Mouse (Mus musculus) cerebellum, adult 2 months (tissue): ENCODE measurements around the gene Gm21885. TPM values are rescaled to one million over a fixed set of nuclear protein-coding genes. Genes with fewer than 3 reads are reported as not detected.

Experiments
- DNase-seq, 2 experiments: peaks; one replicate each; pipeline ENCODE4 v3.0.0; 2021
- H3K27ac ChIP-seq: fragments of 200-500 bp; 2 replicates; pipeline ENCODE4 v1.5.1; 2012; ENCODE audit warnings: low read length, control low read depth, inconsistent platforms; ENCODE audit not compliant: insufficient read depth
- H3K27me3 ChIP-seq: fragments of 200-500 bp; 2 replicates; pipeline ENCODE4 v1.6.1; 2012; ENCODE audit warnings: inconsistent platforms, mild to moderate bottlenecking, low read length, moderate library complexity; ENCODE audit not compliant: control insufficient read depth, insufficient read depth
- H3K4me1 ChIP-seq: fragments of 200-500 bp; 2 replicates; pipeline ENCODE4 v1.6.1; 2011; ENCODE audit warnings: low read length; ENCODE audit not compliant: control insufficient read depth, insufficient read depth
- H3K4me3 ChIP-seq: fragments of 200-500 bp; replicated peaks from 2 replicates; pipeline ENCODE3; 2011; ENCODE audit warnings: mild to moderate bottlenecking, low read depth, low read length, control low read depth; ENCODE audit not compliant: insufficient read depth
- CTCF ChIP-seq: fragments of 200-500 bp; IDR thresholded peaks from 2 replicates; pipeline ENCODE4 v1.5.1; 2011; ENCODE audit warnings: low read depth, mild to moderate bottlenecking, control low read depth, low read length, moderate library complexity, borderline replicate concordance; ENCODE audit not compliant: insufficient read depth
- POLR2A ChIP-seq: fragments of 200-500 bp; IDR thresholded peaks from 2 replicates; pipeline ENCODE4 v1.6.1; 2011; ENCODE audit warnings: low read length, control low read depth, borderline replicate concordance; ENCODE audit not compliant: insufficient read depth
- WGBS: fragments of 180-500 bp; shearing (Covaris S2); methylation state at CpG from one replicate; pipeline ENCODE4 v1.1.7; 2018; 5-methylcytosine and 5-hydroxymethylcytosine counted together
- polyA plus RNA-seq: library from polyadenylated mRNA; depleted of rRNA; stranded (reverse); fragments of >200 nt; gene quantifications from 2 replicates; pipeline ENCODE4 v1.2.3, GENCODE M21; 2012

The Gm21885 gene
- polyA plus RNA-seq, 1 experiment = not detected

GRCm38 (mm10) chr11:94285886-94286574, 4.4 kb downstream of the Gm21885 start:
- DNase-seq = no peak
- H3K27me3 ChIP-seq = no peaks in the 10 kb centered on the region
- 76% methylated on average over 11 of the region's 11 CpGs for WGBS

DNA sequence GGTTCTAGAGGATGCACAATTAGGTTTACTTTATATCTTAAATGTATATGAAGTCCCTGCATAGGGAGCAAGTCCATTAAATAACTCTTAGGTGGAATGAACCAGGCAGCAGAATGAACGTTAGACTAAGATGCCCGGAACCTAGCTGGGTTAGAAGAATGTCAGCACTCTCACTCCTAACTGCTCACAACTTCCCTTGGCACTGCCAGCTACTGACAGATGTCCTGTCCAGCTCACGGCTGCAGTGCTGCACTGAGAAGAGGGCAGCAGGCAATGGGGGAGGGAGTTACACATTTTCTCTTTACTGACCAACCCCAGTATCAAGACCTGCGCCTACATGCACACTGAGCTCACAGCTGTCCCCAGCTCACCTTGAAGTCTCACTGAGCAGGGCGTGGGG, 5.4 kb downstream of the Gm21885 start:
- peaks cover 3% of the 10 kb centered on the region; the same call in 1 of the 2 replicates for H3K4me1 ChIP-seq
- no peak for DNase-seq
- 46% methylated on average over 5 of the region's 5 CpGs for WGBS
- no peaks in the 10 kb centered on the region for H3K27me3 ChIP-seq
- H3K27ac ChIP-seq = no peak overlapping the region
- TF ChIP-seq POLR2A (no peak), CTCF (no peak)
- H3K4me3 ChIP-seq = no peak overlapping the region

More at GRCm38 (mm10) chr11:94285886-94286574, 4.4 kb downstream of the Gm21885 start:
- no peak overlapping the region for H3K4me3 ChIP-seq
- no peak overlapping the region for H3K27ac ChIP-seq
- no peak for TF ChIP-seq POLR2A
- peaks cover 12% of the 10 kb centered on the region for H3K4me1 ChIP-seq

DNA sequence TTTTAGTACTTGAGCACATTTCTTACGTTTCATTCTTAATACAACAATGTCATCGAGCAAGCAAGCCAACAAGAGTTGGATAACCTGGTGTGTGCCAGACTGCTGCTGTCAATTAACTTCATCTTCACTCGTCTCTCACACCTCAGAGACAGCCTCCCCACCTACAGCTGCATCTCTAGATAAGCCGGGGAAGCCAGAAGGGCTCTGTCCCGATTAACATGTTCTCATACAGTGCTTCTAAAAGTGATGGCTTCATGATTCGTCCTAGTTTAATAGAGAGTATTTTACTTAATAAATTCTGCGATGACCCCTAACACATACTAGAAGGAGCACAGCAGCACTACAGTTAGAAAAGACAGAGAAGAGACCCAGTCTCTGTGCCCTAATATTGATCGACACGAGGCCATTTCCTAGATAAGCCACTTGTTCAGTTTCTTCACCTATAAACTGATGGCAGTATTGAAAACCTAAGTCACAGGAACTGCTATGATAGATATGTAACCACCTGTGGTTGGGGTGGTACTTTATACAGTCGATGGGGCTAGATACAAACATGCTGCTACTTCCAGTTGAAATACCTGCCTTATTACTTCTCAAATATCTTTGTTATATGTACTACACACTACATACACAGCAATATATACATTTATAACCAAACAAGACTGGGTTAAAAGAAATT, 8.5 kb downstream of the Gm21885 start:
- no peaks in the 10 kb centered on the region for H3K4me1 ChIP-seq
- no peak for DNase-seq
- no peaks in the 10 kb centered on the region for H3K27me3 ChIP-seq
- WGBS = 80% methylated on average over 10 of the region's 10 CpGs
- H3K4me3 ChIP-seq = no peak overlapping the region
- H3K27ac ChIP-seq = no peak overlapping the region
- TF ChIP-seq POLR2A (no peak), CTCF (no peak)

GRCm38 (mm10) chr11:94294996-94295845, 13.5 kb downstream of the Gm21885 start:
- no peak for DNase-seq
- WGBS = 53% methylated on average over 9 of the region's 9 CpGs
- no peak overlapping the region for H3K27ac ChIP-seq
- TF ChIP-seq POLR2A (no peak), CTCF (no peak)
- H3K4me3 ChIP-seq = no peak overlapping the region
- H3K27me3 ChIP-seq = no peaks in the 10 kb centered on the region
- no peaks in the 10 kb centered on the region for H3K4me1 ChIP-seq

DNA sequence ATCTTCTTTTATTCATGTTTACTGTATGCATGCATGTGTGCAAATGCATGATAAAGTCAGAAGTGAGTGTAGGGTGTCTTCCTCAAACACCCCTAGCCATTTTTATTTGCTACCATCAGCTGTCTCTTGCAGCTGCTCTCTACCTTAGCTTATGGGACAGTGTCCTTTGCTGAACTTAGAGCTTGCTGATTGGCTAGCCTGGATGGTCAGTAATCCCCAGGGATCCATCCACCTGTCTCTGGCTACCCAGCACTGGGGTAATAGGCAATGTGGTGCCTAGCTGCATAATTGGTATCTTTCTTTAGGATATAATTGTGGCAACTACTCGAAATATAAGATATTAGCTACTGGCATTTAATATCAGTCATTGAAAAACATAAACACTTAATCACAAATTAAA, 31.1 kb downstream of the Gm21885 start:
- WGBS = 68% methylated on average over 1 of the region's 1 CpGs
- H3K27ac ChIP-seq = no peak overlapping the region
- TF ChIP-seq POLR2A (no peak), CTCF (no peak)

DNA sequence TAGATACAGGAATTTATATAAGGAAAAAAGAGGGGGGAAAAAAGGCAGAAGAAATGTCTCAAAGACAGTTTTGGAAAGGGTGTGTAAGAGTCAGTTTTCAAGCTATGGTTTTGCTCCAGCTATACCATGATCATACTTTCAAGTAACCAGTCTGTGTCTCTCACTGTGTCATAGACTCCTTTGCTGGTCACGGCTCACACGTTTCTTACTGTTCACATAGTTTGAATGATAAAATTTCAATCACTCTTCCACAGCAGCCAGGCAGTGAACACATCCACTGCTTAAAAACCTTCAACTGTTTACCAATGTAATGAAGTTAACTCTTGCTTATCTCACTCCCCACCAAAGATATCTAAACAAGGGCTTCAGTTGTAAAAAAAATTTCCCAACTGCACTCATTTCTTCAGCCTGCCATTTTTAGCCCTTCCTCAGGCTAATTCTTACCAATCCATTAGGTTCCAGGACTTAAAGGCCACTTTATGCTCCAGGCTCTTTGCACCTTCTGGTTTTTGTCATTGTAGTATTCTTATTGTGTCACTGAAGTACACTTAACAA, 32.5 kb downstream of the Gm21885 start:
- no peak for DNase-seq
- H3K4me3 ChIP-seq = no peak overlapping the region
- H3K27ac ChIP-seq = no peak overlapping the region
- no peaks in the 10 kb centered on the region for H3K27me3 ChIP-seq
- H3K4me1 ChIP-seq = peaks cover 17% of the 10 kb centered on the region; the same call in 1 of the 2 replicates
- TF ChIP-seq CTCF = no peak
- TF ChIP-seq POLR2A = no peak
- 10% methylated on average over 2 of the region's 2 CpGs for WGBS

More for the DNA sequence above, 31.1 kb downstream of the Gm21885 start:
- H3K27me3 ChIP-seq = no peaks in the 10 kb centered on the region
- peaks cover 17% of the 10 kb centered on the region; the same call in 1 of the 2 replicates for H3K4me1 ChIP-seq
- peak in 1 of 2 experiments; percentile 36 for DNase-seq
- H3K4me3 ChIP-seq = no peak overlapping the region

DNA sequence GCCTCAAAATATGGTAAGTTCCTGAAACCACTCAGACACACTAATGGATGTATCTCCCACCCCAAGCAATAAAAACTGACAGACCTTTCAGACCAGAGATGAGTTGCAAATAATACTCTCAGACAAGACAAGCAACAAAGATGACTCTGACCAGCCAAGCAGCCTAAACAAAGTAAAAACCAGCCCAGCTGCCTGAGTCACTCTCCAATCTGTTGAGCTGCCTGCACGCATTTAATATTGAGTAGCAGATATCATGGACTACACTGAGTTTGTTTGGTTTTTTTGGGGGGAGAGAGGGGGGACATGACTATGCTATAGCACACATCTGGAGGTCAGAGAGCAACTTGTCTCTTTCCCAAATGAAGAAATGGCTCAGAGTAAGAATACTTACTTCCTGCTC, 33.6 kb downstream of the Gm21885 start:
- no peak overlapping the region for H3K4me3 ChIP-seq
- DNase-seq = no peak
- peaks cover 17% of the 10 kb centered on the region; the same call in 1 of the 2 replicates for H3K4me1 ChIP-seq

More for the DNA sequence above, 33.6 kb downstream of the Gm21885 start:
- no peak overlapping the region for H3K27ac ChIP-seq
- no peak for TF ChIP-seq POLR2A
- no peak for TF ChIP-seq CTCF
- 13% methylated on average over 1 of the region's 1 CpGs for WGBS
- no peaks in the 10 kb centered on the region for H3K27me3 ChIP-seq
